Mouse (Mus musculus): ENCODE results near the gene Csn1s1. TPM values are rescaled to one million over a fixed set of nuclear protein-coding genes. Genes with fewer than 3 reads are reported as not detected.
A peak's percentile ranks its signal among the peaks of the same experiment; 100 is the strongest.

Csn1s1 gene
- not detected in 2 replicates for total RNA-seq (2021)
- long read RNA-seq, experiment 1, result 0 reads
- long read RNA-seq, experiment 2, result 0 reads

DNA sequence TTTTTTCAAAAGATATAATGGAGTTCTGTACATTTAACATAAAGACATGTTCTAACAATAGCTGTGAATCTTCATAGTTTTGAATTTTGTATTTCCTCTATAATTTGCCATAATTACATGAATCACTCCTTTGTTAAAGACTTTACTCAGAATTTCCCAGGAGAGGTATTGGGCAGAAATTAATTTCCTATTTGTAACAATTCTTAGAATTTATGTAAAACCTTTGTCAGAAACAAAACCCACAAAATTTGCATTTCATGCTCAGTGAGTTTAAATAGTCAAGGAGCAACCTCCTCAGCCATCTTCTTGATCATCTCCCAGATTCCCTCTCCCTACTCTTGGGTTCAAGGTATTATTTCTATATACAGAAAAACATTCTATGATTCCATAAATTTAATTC is at the start of gene Csn1s1:
Gene Csn1s1 (plus strand): TSS at position 301 of the 400 bp plus-strand sequence.
- DNase-seq, result no peak

DNA sequence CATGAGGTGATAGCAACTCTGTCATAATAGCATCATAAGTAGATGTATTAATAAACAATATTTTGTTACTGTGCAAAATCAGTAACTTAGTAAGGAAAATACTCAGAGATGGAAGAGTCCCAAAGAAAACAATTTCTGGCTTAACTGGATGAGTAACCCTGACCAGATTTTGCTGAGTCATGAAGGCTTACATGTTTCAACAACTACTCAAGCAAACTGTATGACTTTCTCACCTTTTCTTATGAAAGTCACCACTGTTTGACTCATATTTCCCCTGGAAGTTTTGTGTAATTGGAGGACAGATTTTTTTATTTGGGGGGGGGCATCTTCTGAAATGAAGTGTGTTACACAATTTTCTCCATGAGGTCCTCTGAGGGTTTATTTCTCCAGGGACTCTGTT is 43.3 kb upstream of the Csn1s1 start:
- no peak for DNase-seq

GRCm38 (mm10) chr5:87642787-87643186 is 23.2 kb upstream of the Csn1s1 start:
- peak; percentile 58 for DNase-seq

- DNase-seq, result no peak
These were observed 33.5 kb downstream of the Csn1s1 start, which contains the start of gene Csn2 for GRCm38 (mm10) chr5:87699530-87699929. Gene Csn2 (minus strand): TSS chr5:87699630.

DNA sequence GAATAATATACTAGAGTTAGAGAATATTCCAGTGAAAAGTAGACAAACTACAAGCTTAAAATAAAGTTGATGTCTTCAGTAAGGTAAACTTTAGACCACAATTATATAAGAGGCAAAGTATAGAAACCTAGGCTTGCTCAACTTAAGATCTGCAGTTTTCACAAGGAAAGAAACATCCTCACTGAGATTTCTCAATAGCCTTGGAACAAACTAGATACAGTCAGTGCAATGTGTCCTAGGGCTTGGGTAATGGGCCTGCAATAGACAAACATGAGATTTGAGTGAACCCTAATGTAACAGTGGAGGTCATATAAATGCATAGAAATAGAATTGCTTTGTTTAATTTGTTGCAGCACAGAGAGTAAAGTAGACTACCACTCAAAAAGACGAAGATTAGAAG is 39.9 kb downstream of the Csn1s1 start:
- DNase-seq, result no peak

Other genes starting within 250 kb of the Csn1s1 start
- 0.41 TPM in 1 of 2 replicates, not detected in the other for gene Ugt2b38, start 242.0 kb upstream of the Csn1s1 start, total RNA-seq (2021)
- gene Ugt2a2, start 183.9 kb upstream of the Csn1s1 start, total RNA-seq (2021), result not detected in 2 replicates
- gene Gm43638, start 179.4 kb upstream of the Csn1s1 start, total RNA-seq (2021), result not detected in 2 replicates
- gene Ugt2a1, start 175.3 kb upstream of the Csn1s1 start, total RNA-seq (2021), result not detected in 2 replicates
- gene Sult1b1, start 128.0 kb upstream of the Csn1s1 start, total RNA-seq (2021), result 0.56 TPM in 1 of 2 replicates, not detected in the other
- gene Sult1d1, start 97.2 kb upstream of the Csn1s1 start, total RNA-seq (2021), result 0.64 and 15.6 TPM in 2 replicates
- gene Sult1e1, start 74.6 kb upstream of the Csn1s1 start, total RNA-seq (2021), result 0.71 and 1.0 TPM in 2 replicates
- gene Csn2, start 33.4 kb downstream of the Csn1s1 start, total RNA-seq (2021), result 0.79 TPM in 1 of 2 replicates, not detected in the other
- not detected in 2 replicates for gene Csn1s2a, start 108.4 kb downstream of the Csn1s1 start, total RNA-seq (2021)
- gene Csn1s2b, start 141.9 kb downstream of the Csn1s1 start, total RNA-seq (2021), result not detected in 2 replicates
- not detected in 2 replicates for gene Prr27, start 159.5 kb downstream of the Csn1s1 start, total RNA-seq (2021)
- not detected in 2 replicates for gene Odam, start 218.8 kb downstream of the Csn1s1 start, total RNA-seq (2021)